Mouse (Mus musculus): ENCODE results near the gene Ahcyl2. TPM values are rescaled to one million over a fixed set of nuclear protein-coding genes. Genes with fewer than 3 reads are reported as not detected.

The Ahcyl2 gene
- polyA plus RNA-seq, 1 experiment from 2014 or later, result 15.2 TPM

GRCm38 (mm10) chr6:29925594-29926219 is 157.9 kb downstream of the Ahcyl2 start:
- Histone ChIP-seq H3K4me2 (no peak overlapping the region), H3K4me3 (no peak overlapping the region), H3K9ac (no peak overlapping the region), H3K4me1 (no peaks in the 10 kb centered on the region), H3K9me3 (no peaks in the 10 kb centered on the region), H3K27me3 (no peaks in the 10 kb centered on the region), H3K36me3 (no peaks in the 10 kb centered on the region), H3K27ac (no peak overlapping the region)
- 72% methylated on average over 6 of the region's 6 CpGs for WGBS
- ATAC-seq (ENCODE audit: insufficient number of reproducible peaks, insufficient read depth, low FRiP score, low TSS enrichment, low read depth), result no peak

DNA sequence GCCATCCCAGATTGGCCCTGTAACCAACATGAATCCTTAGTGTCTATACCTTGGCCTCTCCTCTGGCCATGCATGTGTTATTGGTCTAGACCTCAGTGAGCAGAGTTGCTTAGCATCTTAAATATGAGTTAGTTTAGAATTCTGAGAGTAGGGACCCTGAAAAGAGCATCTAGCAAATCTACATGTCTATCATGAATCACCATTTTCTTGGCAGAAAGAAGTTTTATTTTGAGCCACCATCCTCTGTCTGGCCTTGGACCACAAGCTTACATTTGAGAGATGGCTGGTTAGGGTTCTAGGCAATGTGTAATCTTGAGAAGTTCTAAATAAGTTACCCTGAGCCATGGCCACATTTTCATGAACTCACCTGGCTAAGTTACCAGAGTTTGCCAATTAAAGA is 162.3 kb downstream of the Ahcyl2 start:
- Histone ChIP-seq H3K36me3 (no peaks in the 10 kb centered on the region), H3K27ac (no peak overlapping the region), H3K4me2 (no peak overlapping the region), H3K4me1 (no peaks in the 10 kb centered on the region), H3K9ac (no peak overlapping the region), H3K9me3 (no peaks in the 10 kb centered on the region), H3K27me3 (no peaks in the 10 kb centered on the region), H3K4me3 (no peak overlapping the region)
- no peak for ATAC-seq (ENCODE audit: insufficient number of reproducible peaks, insufficient read depth, low FRiP score, low TSS enrichment, low read depth)

GRCm38 (mm10) chr6:29930665-29931064 is 162.9 kb downstream of the Ahcyl2 start:
- ATAC-seq (ENCODE audit: insufficient number of reproducible peaks, insufficient read depth, low FRiP score, low TSS enrichment, low read depth), result no peak
- no peak overlapping the region for H3K9ac ChIP-seq
- H3K4me3 ChIP-seq, result no peak overlapping the region
- H3K4me2 ChIP-seq, result no peak overlapping the region
- no peak overlapping the region for H3K27ac ChIP-seq
- H3K27me3 ChIP-seq, result no peaks in the 10 kb centered on the region
- H3K9me3 ChIP-seq, result no peaks in the 10 kb centered on the region
- no peaks in the 10 kb centered on the region for H3K36me3 ChIP-seq
- 69% methylated on average over 6 of the region's 6 CpGs for WGBS
- no peaks in the 10 kb centered on the region for H3K4me1 ChIP-seq

DNA sequence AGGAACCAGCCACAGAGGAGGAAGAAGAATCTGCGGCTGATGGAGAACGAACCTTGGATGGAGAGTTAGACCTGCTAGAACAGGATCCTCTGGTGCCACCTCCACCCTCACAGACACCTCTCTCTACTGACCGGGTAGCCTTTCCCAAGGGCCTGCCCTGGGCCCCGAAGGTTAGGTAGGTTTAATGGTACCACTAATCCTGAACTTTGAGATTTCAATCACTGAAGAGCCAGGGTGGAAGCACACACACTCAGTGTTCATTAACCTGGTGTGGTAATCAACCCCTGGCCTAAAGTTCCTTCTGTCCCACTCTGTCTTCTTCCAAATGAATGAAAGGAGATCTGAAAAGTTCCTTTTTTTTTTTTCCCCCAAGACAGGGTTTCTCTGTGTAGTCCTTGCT is 163.4 kb downstream of the Ahcyl2 start:
- Histone ChIP-seq H3K4me1 (no peaks in the 10 kb centered on the region), H3K27ac (no peak overlapping the region), H3K4me3 (no peak overlapping the region), H3K4me2 (no peak overlapping the region), H3K9me3 (no peaks in the 10 kb centered on the region), H3K9ac (no peak overlapping the region), H3K27me3 (no peaks in the 10 kb centered on the region), H3K36me3 (no peaks in the 10 kb centered on the region)
- WGBS, result 72% methylated on average over 4 of the region's 4 CpGs
- no peak for ATAC-seq (ENCODE audit: insufficient number of reproducible peaks, insufficient read depth, low FRiP score, low TSS enrichment, low read depth)

- Histone ChIP-seq H3K27me3 (no peaks in the 10 kb centered on the region), H3K4me1 (peaks cover 5% of the 10 kb centered on the region; the same call in 1 of the 2 replicates), H3K4me3 (no peak overlapping the region), H3K36me3 (no peaks in the 10 kb centered on the region), H3K9me3 (no peaks in the 10 kb centered on the region), H3K9ac (no peak overlapping the region), H3K27ac (no peak overlapping the region), H3K4me2 (no peak overlapping the region)
- no peak for ATAC-seq (ENCODE audit: insufficient number of reproducible peaks, insufficient read depth, low FRiP score, low TSS enrichment, low read depth)
- WGBS, result 87% methylated on average over 1 of the region's 1 CpGs
Measured at GRCm38 (mm10) chr6:29935741-29936140, 167.9 kb downstream of the Ahcyl2 start.

- Histone ChIP-seq H3K9me3 (no peaks in the 10 kb centered on the region), H3K9ac (no peak overlapping the region), H3K27me3 (no peaks in the 10 kb centered on the region), H3K4me3 (no peak overlapping the region), H3K36me3 (no peaks in the 10 kb centered on the region), H3K27ac (no peak overlapping the region), H3K4me1 (peaks cover 6% of the 10 kb centered on the region; the same call in 1 of the 2 replicates), H3K4me2 (no peak overlapping the region)
- 60% methylated on average over 4 of the region's 4 CpGs for WGBS
- ATAC-seq (ENCODE audit: insufficient number of reproducible peaks, insufficient read depth, low FRiP score, low TSS enrichment, low read depth), result no peak
Measured at GRCm38 (mm10) chr6:29940428-29940827, 172.6 kb downstream of the Ahcyl2 start.

DNA sequence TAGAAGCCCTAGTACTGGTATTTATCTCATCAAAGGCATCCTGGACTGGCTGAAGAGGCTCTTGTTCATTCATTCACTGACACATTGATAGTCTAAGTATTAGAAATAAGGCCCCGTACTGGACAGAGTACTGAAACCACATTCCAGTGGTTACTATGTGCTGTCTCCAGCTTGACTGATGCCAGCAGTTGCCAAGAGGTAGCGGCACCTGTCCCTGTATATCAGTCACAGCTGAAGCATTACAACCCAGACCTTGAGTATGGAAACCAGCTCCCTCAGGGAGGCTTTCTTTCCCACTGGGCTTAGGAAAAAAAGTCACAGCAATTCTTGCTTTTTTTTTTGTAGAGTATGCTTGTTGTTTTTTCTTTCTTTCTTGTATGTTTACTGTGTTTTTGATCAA is 173.2 kb downstream of the Ahcyl2 start:
- Histone ChIP-seq H3K4me3 (no peak overlapping the region), H3K27me3 (no peaks in the 10 kb centered on the region), H3K9me3 (no peaks in the 10 kb centered on the region), H3K9ac (no peak overlapping the region), H3K27ac (no peak overlapping the region), H3K4me1 (peaks cover 6% of the 10 kb centered on the region; the same call in 1 of the 2 replicates), H3K4me2 (no peak overlapping the region), H3K36me3 (no peaks in the 10 kb centered on the region)
- WGBS, result 83% methylated on average over 2 of the region's 2 CpGs
- no peak for ATAC-seq (ENCODE audit: insufficient number of reproducible peaks, insufficient read depth, low FRiP score, low TSS enrichment, low read depth)

DNA sequence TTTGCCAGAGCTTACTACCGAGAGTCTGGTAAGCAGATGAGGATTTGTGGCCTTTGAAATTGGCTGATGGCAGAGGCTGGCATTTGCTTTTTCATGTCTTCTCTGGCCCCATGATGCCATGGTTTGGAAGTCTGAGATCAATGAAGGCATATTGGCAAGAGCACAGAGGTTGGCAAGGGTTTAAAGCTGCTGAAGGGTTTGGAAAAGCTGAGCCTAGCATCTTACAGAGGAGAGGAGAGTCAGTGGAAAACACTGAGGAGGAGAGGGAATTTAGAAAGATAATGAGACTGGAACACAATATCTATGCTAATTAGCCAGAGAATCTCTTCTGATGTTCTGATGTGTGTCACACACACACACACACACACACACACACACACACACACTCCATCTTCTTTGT is 176.7 kb downstream of the Ahcyl2 start:
- H3K4me3 ChIP-seq, result no peak overlapping the region
- H3K36me3 ChIP-seq, result no peaks in the 10 kb centered on the region
- no peak for ATAC-seq (ENCODE audit: insufficient number of reproducible peaks, insufficient read depth, low FRiP score, low TSS enrichment, low read depth)
- H3K4me2 ChIP-seq, result no peak overlapping the region
- no peak overlapping the region for H3K9ac ChIP-seq
- WGBS, result 38% methylated on average over 1 of the region's 1 CpGs
- no peak overlapping the region for H3K27ac ChIP-seq
- no peaks in the 10 kb centered on the region for H3K9me3 ChIP-seq
- no peaks in the 10 kb centered on the region for H3K27me3 ChIP-seq
- peaks cover 6% of the 10 kb centered on the region; the same call in 1 of the 2 replicates for H3K4me1 ChIP-seq

- H3K27ac ChIP-seq, result no peak overlapping the region
- H3K9ac ChIP-seq, result no peak overlapping the region
- no peaks in the 10 kb centered on the region for H3K9me3 ChIP-seq
- H3K4me2 ChIP-seq, result no peak overlapping the region
- H3K4me1 ChIP-seq, result no peaks in the 10 kb centered on the region
- H3K4me3 ChIP-seq, result no peak overlapping the region
- H3K36me3 ChIP-seq, result no peaks in the 10 kb centered on the region
- H3K27me3 ChIP-seq, result no peaks in the 10 kb centered on the region
- ATAC-seq (ENCODE audit: insufficient number of reproducible peaks, insufficient read depth, low FRiP score, low TSS enrichment, low read depth), result no peak
- 79% methylated on average over 2 of the region's 2 CpGs for WGBS
Measured at GRCm38 (mm10) chr6:29946568-29946967, 178.8 kb downstream of the Ahcyl2 start.

- Histone ChIP-seq H3K27me3 (no peaks in the 10 kb centered on the region), H3K36me3 (no peaks in the 10 kb centered on the region), H3K4me1 (no peaks in the 10 kb centered on the region), H3K9ac (no peak overlapping the region), H3K4me3 (no peak overlapping the region), H3K9me3 (no peaks in the 10 kb centered on the region), H3K27ac (no peak overlapping the region), H3K4me2 (no peak overlapping the region)
- WGBS, result 64% methylated on average over 6 of the region's 6 CpGs
- no peak for ATAC-seq (ENCODE audit: insufficient number of reproducible peaks, insufficient read depth, low FRiP score, low TSS enrichment, low read depth)
Measured at GRCm38 (mm10) chr6:29947823-29948222, 180.0 kb downstream of the Ahcyl2 start.

GRCm38 (mm10) chr6:29956749-29957148 is 188.9 kb downstream of the Ahcyl2 start:
- Histone ChIP-seq H3K27me3 (no peaks in the 10 kb centered on the region), H3K9me3 (no peaks in the 10 kb centered on the region), H3K4me2 (no peak overlapping the region), H3K9ac (no peak overlapping the region), H3K4me3 (no peak overlapping the region), H3K4me1 (no peaks in the 10 kb centered on the region), H3K27ac (no peak overlapping the region), H3K36me3 (no peaks in the 10 kb centered on the region)
- 83% methylated on average over 4 of the region's 4 CpGs for WGBS
- ATAC-seq (ENCODE audit: insufficient number of reproducible peaks, insufficient read depth, low FRiP score, low TSS enrichment, low read depth), result no peak

DNA sequence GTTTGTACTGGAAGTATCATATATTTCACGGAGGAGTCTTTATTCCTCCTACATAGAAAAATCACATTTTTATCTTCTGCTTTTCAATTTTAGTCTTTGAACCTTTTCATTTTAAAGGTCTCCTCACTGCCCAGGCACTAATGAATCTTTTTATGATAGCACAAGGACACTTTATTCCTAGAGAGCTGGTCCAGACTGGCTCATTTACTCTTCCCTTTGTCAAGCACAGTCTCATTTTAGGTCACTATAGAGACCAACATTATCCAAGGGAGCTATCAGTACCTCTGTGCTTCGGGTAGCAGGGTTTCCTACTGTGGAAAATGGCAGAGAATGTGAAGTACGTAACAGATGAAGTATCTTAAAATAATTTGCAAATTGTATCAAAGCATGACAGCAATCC is 190.9 kb downstream of the Ahcyl2 start:
- H3K4me2 ChIP-seq, result no peak overlapping the region
- H3K36me3 ChIP-seq, result no peaks in the 10 kb centered on the region
- no peak overlapping the region for H3K27ac ChIP-seq
- H3K4me1 ChIP-seq, result no peaks in the 10 kb centered on the region
- ATAC-seq (ENCODE audit: insufficient number of reproducible peaks, insufficient read depth, low FRiP score, low TSS enrichment, low read depth), result no peak
- no peak overlapping the region for H3K9ac ChIP-seq
- no peaks in the 10 kb centered on the region for H3K9me3 ChIP-seq
- H3K27me3 ChIP-seq, result no peaks in the 10 kb centered on the region
- H3K4me3 ChIP-seq, result no peak overlapping the region
- 79% methylated on average over 3 of the region's 3 CpGs for WGBS

All from embryonic facial prominence, embryonic 13.5 days (tissue).